Mouse (Mus musculus) heart, embryonic 15.5 days (tissue): ENCODE results near the gene Hgf. TPM values are rescaled to one million over a fixed set of nuclear protein-coding genes. Genes with fewer than 3 reads are reported as not detected.
A peak's percentile ranks its signal among the peaks of the same experiment; 100 is the strongest.

Experiments
- ATAC-seq: fragments of 200-750 bp; cut with Nextera tagmentation; replicated peaks from 2 replicates; pipeline ENCODE4 v1.8.0; 2017; ENCODE audit warnings: low read depth, moderate TSS enrichment; ENCODE audit not compliant: insufficient number of reproducible peaks, insufficient read depth, low FRiP score
- H3K27ac ChIP-seq: fragments of 300-500 bp; sonication (generic); 2 replicates; pipeline ENCODE4 v1.5.1; 2015; ENCODE audit warnings: mild to moderate bottlenecking, inconsistent platforms
- H3K27me3 ChIP-seq: fragments of 300-500 bp; sonication (generic); 2 replicates; pipeline ENCODE4 v1.6.1; 2015; ENCODE audit warnings: inconsistent platforms
- H3K36me3 ChIP-seq: fragments of 300-500 bp; sonication (generic); 2 replicates; pipeline ENCODE4 v1.6.1; 2015; ENCODE audit warnings: mild to moderate bottlenecking, inconsistent platforms
- H3K4me1 ChIP-seq: fragments of 300-500 bp; sonication (generic); replicated peaks from 2 replicates; pipeline ENCODE4 v1.6.1; 2015; ENCODE audit warnings: inconsistent platforms
- H3K4me2 ChIP-seq: fragments of 300-500 bp; sonication (generic); 2 replicates; pipeline ENCODE4 v1.6.1; 2015; ENCODE audit warnings: inconsistent platforms, mild to moderate bottlenecking, moderate library complexity
- H3K4me3 ChIP-seq: fragments of 300-500 bp; sonication (generic); 2 replicates; pipeline ENCODE4 v1.5.1; 2015; ENCODE audit warnings: mild to moderate bottlenecking, inconsistent platforms
- H3K9ac ChIP-seq: fragments of 300-500 bp; sonication (generic); 2 replicates; pipeline ENCODE4 v1.6.1; 2015; ENCODE audit warnings: mild to moderate bottlenecking, inconsistent platforms
- H3K9me3 ChIP-seq: fragments of 300-500 bp; sonication (generic); replicated peaks from 2 replicates; pipeline ENCODE4 v1.6.1; 2016; ENCODE audit warnings: inconsistent platforms
- WGBS: fragments of 180-500 bp; shearing (Covaris S2); methylation state at CpG from one replicate; pipeline ENCODE4 v1.1.7; 2015; ENCODE audit warnings: mixed read lengths; 5-methylcytosine and 5-hydroxymethylcytosine counted together
- polyA plus RNA-seq: library from polyadenylated mRNA; unstranded; fragments of >200 nt; fragmentation: Nextera tagmentation; extraction: Ambion mirVana; gene quantifications from 2 replicates; pipeline ENCODE4 v1.2.1, GENCODE M21; 2015

Hgf gene
- polyA plus RNA-seq: 1.2 and 2.0 TPM in 2 replicates

GRCm38 (mm10) chr5:16553304-16554047, at the start of gene Hgf:
TSS of gene Hgf (plus strand) at chr5:16553495.
- WGBS: 4% methylated on average over 16 of the region's 16 CpGs
- peak within 1 kb of the TSS; percentile 45; the same call in 1 of the 2 replicates for H3K27ac ChIP-seq
- H3K4me2 ChIP-seq: peak within 1 kb of the TSS; percentile 71
- H3K27me3 ChIP-seq: no peaks in the 10 kb centered on the region
- H3K4me1 ChIP-seq: peaks cover 4% of the 10 kb centered on the region; the same call in 1 of the 2 replicates
- H3K4me3 ChIP-seq: peak within 1 kb of the TSS; percentile 47
- H3K9ac ChIP-seq: peak within 1 kb of the TSS; percentile 43; the same call in 1 of the 2 replicates
- no peaks in the 10 kb centered on the region for H3K9me3 ChIP-seq
- no peak for ATAC-seq
- H3K36me3 ChIP-seq: no peaks in the 10 kb centered on the region

GRCm38 (mm10) chr5:16506702-16507350, 46.5 kb upstream of the Hgf start:
- Histone ChIP-seq H3K9me3 (no peaks in the 10 kb centered on the region), H3K27ac (no peak overlapping the region), H3K9ac (no peak overlapping the region), H3K4me1 (no peaks in the 10 kb centered on the region), H3K27me3 (no peaks in the 10 kb centered on the region), H3K4me3 (no peak overlapping the region), H3K36me3 (no peaks in the 10 kb centered on the region), H3K4me2 (no peak overlapping the region)
- ATAC-seq: no peak
- WGBS: 50% methylated on average over 4 of the region's 4 CpGs

- WGBS: 75% methylated on average over 3 of the region's 3 CpGs
- ATAC-seq: no peak
- H3K36me3 ChIP-seq: no peaks in the 10 kb centered on the region
- no peaks in the 10 kb centered on the region for H3K4me1 ChIP-seq
- H3K9me3 ChIP-seq: no peaks in the 10 kb centered on the region
- no peak overlapping the region for H3K9ac ChIP-seq
- no peak overlapping the region for H3K4me3 ChIP-seq
- H3K27ac ChIP-seq: no peak overlapping the region
- H3K4me2 ChIP-seq: no peak overlapping the region
- no peaks in the 10 kb centered on the region for H3K27me3 ChIP-seq
Observed at GRCm38 (mm10) chr5:16531619-16532277, 21.5 kb upstream of the Hgf start.

GRCm38 (mm10) chr5:16538067-16538466, 15.2 kb upstream of the Hgf start:
- no peak for ATAC-seq
- H3K27ac ChIP-seq: no peak overlapping the region
- no peaks in the 10 kb centered on the region for H3K9me3 ChIP-seq
- H3K4me2 ChIP-seq: no peak overlapping the region
- no peak overlapping the region for H3K4me3 ChIP-seq
- H3K36me3 ChIP-seq: no peaks in the 10 kb centered on the region
- H3K9ac ChIP-seq: no peak overlapping the region
- WGBS: 60% methylated on average over 2 of the region's 2 CpGs
- H3K27me3 ChIP-seq: no peaks in the 10 kb centered on the region
- no peaks in the 10 kb centered on the region for H3K4me1 ChIP-seq

GRCm38 (mm10) chr5:16541561-16542116, 11.7 kb upstream of the Hgf start:
- no peak overlapping the region for H3K4me3 ChIP-seq
- 29% methylated on average over 2 of the region's 2 CpGs for WGBS
- no peak overlapping the region for H3K4me2 ChIP-seq
- no peak for ATAC-seq
- H3K27ac ChIP-seq: no peak overlapping the region
- no peaks in the 10 kb centered on the region for H3K4me1 ChIP-seq
- no peaks in the 10 kb centered on the region for H3K9me3 ChIP-seq
- H3K9ac ChIP-seq: no peak overlapping the region
- H3K27me3 ChIP-seq: no peaks in the 10 kb centered on the region
- no peaks in the 10 kb centered on the region for H3K36me3 ChIP-seq

- H3K27me3 ChIP-seq: no peaks in the 10 kb centered on the region
- H3K4me1 ChIP-seq: no peaks in the 10 kb centered on the region
- no peaks in the 10 kb centered on the region for H3K9me3 ChIP-seq
- H3K4me3 ChIP-seq: no peak overlapping the region
- no peak for ATAC-seq
- no peak overlapping the region for H3K4me2 ChIP-seq
- H3K9ac ChIP-seq: no peak overlapping the region
- 76% methylated on average over 3 of the region's 3 CpGs for WGBS
- no peaks in the 10 kb centered on the region for H3K36me3 ChIP-seq
- no peak overlapping the region for H3K27ac ChIP-seq
Observed at GRCm38 (mm10) chr5:16547490-16547889, 5.8 kb upstream of the Hgf start.

GRCm38 (mm10) chr5:16552647-16553046, 648 bp upstream of the Hgf start:
- no peak for ATAC-seq
- 47% methylated on average over 4 of the region's 4 CpGs for WGBS
- H3K27ac ChIP-seq: no peak overlapping the region
- no peaks in the 10 kb centered on the region for H3K9me3 ChIP-seq
- peaks cover 4% of the 10 kb centered on the region; the same call in 1 of the 2 replicates for H3K4me1 ChIP-seq
- H3K4me2 ChIP-seq: peak overlapping the region; percentile 71
- H3K9ac ChIP-seq: no peak overlapping the region
- H3K36me3 ChIP-seq: no peaks in the 10 kb centered on the region
- H3K27me3 ChIP-seq: no peaks in the 10 kb centered on the region
- no peak overlapping the region for H3K4me3 ChIP-seq

GRCm38 (mm10) chr5:16560247-16560646, 7.0 kb downstream of the Hgf start:
- H3K27me3 ChIP-seq: no peaks in the 10 kb centered on the region
- no peak overlapping the region for H3K4me3 ChIP-seq
- H3K9me3 ChIP-seq: no peaks in the 10 kb centered on the region
- H3K4me2 ChIP-seq: no peak overlapping the region
- no peaks in the 10 kb centered on the region for H3K4me1 ChIP-seq
- no peak for ATAC-seq
- H3K9ac ChIP-seq: no peak overlapping the region
- WGBS: 86% methylated on average over 3 of the region's 3 CpGs
- H3K36me3 ChIP-seq: no peaks in the 10 kb centered on the region
- no peak overlapping the region for H3K27ac ChIP-seq

GRCm38 (mm10) chr5:16568997-16569396, 15.7 kb downstream of the Hgf start:
- H3K4me2 ChIP-seq: no peak overlapping the region
- 0 out of 2 replicates have a peak, but pooled peaks cover 2% of the 10 kb centered on the region for H3K4me1 ChIP-seq
- no peak overlapping the region for H3K9ac ChIP-seq
- H3K4me3 ChIP-seq: no peak overlapping the region
- ATAC-seq: no peak
- H3K36me3 ChIP-seq: no peaks in the 10 kb centered on the region
- 59% methylated on average over 4 of the region's 4 CpGs for WGBS
- no peaks in the 10 kb centered on the region for H3K9me3 ChIP-seq
- no peak overlapping the region for H3K27ac ChIP-seq
- H3K27me3 ChIP-seq: no peaks in the 10 kb centered on the region

GRCm38 (mm10) chr5:16577882-16578742, 24.8 kb downstream of the Hgf start:
- Histone ChIP-seq H3K27ac (no peak overlapping the region), H3K4me2 (no peak overlapping the region), H3K9ac (no peak overlapping the region), H3K36me3 (no peaks in the 10 kb centered on the region), H3K27me3 (no peaks in the 10 kb centered on the region), H3K4me1 (no peaks in the 10 kb centered on the region), H3K9me3 (no peaks in the 10 kb centered on the region), H3K4me3 (no peak overlapping the region)
- 72% methylated on average over 14 of the region's 14 CpGs for WGBS
- no peak for ATAC-seq
